Mouse (Mus musculus): ENCODE data around the gene Grrp1. TPM values are rescaled to one million over a fixed set of nuclear protein-coding genes. Genes with fewer than 3 reads are reported as not detected.
A peak's percentile ranks its signal among the peaks of the same experiment; 100 is the strongest.
"Not testable (repeated sequence)": the region's sequence is repeated elsewhere in the genome, so short reads cannot be mapped to it uniquely, and the experiment has no call there.

Gene Grrp1
- polyA plus RNA-seq, 1 experiment from 2014 or later = 9.5 TPM

DNA sequence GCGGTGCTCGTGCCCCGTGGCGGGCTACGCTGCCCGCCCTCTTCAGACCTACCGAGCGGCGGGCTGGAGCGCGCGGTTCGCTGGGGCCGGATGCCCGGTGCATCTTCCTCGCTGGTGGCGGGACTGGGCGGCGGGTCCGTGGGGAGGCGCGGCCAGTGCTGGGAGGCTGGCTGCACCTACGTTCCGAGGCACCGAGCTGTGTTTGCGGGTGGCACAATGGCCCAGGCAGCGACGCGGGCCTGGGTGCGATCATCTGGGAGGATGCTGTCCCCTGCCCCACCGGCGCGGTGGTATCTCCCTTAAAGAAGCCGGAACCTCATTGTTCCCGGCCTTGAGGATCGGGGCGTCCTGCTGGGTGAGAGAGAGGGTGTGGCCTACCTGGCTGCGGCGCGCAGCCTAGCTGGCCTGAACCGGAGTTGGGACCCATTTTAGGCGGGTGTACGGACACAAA lies 33.7 kb upstream of the Grrp1 start, which contains the start of gene Pdik1l:
Gene Pdik1l (minus strand): TSS at position 321 of the 451 bp plus-strand sequence.
- H3K27ac ChIP-seq (replicated peaks) = peak within 1 kb of the TSS; percentile 100
- peak within 1 kb of the TSS; percentile 95 for H3K4me3 ChIP-seq
- no peaks in the 10 kb centered on the region for H3K27me3 ChIP-seq (ENCODE audit: low read depth, poor library complexity, severe bottlenecking)
- under 1% methylated on average over 35 of the region's 43 CpGs for WGBS
- DNase-seq (ENCODE audit: low spot score) = peak; percentile 86
- peaks cover 29% of the 10 kb centered on the region for H3K4me1 ChIP-seq
- no peaks in the 10 kb centered on the region for H3K9me3 ChIP-seq (replicated peaks)
- peaks cover 25% of the 10 kb centered on the region for H3K36me3 ChIP-seq

DNA sequence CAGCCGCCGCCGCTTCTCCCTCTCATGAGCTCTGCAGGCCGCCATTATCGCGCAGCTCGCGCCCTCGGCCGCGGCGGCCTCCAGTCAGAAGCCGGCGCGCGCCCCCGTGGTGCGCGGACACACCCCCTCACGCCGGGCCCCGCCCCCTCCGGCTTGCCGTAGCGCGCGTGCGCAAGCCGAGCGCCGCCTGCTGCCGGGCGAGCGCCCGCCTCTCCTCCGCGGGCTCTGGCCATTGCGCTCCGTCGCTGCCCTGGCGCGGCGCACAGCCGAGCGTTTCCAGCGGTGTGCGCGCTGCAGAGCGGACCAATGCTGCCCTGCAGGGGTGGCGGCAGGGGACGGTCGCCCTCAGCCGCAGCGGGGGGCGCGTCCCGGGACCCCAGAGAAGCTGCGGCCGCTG lies 33.3 kb upstream of the Grrp1 start:
- peak; percentile 96 for DNase-seq (ENCODE audit: low spot score)
- WGBS = under 1% methylated on average over 59 of the region's 59 CpGs
- H3K27me3 ChIP-seq (ENCODE audit: low read depth, poor library complexity, severe bottlenecking) = no peaks in the 10 kb centered on the region
- peak overlapping the region; percentile 95 for H3K4me3 ChIP-seq
- H3K27ac ChIP-seq (replicated peaks) = peak overlapping the region; percentile 100
- peaks cover 29% of the 10 kb centered on the region for H3K4me1 ChIP-seq
- H3K9me3 ChIP-seq (replicated peaks) = no peaks in the 10 kb centered on the region
- peaks cover 29% of the 10 kb centered on the region for H3K36me3 ChIP-seq

DNA sequence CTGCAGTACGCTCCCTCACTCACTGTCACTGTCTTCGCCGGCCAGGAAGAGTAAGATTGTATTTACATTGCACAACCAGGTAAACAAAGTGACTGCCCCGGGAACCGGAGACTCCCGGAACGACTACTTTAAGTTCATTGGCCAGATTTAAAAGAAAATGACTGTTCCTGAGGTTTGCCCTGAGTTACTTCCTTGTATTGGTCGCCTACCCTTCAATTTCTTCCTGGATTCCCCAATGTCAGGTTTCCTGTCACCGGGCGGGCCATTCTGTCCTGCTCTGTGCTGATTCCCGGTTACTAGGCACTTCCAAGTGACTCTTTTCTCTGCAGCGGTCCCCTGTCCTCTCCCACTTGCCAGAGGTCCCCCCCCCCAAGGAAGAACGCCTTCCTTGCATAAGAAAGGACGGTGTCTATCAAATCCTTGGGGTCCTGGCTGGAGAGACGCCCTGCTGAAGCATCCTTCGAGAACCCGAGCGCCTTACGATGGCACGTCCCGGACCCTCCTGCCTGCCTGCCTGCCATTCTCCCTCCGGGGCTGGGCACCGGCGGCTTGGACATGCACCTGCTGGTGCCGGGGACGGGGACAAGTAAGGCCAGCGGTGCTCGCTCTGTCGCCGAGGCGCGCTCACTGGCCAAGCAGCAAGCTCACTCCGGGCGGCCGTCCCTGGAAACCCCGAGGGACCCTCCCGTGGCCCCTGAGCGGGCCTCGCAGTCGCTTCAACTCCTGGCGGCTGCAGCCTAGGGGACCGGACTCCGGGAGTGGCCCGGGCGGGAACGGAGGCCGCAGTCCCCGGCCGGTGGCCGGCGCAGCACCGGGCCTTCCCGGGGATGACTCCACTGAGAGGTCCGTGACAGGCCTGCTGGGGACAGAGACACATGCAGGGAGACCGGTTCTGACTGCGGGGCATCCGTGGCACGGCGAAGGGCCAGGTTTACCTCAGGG lies 32.6 kb upstream of the Grrp1 start:
- 4% methylated on average over 59 of the region's 59 CpGs for WGBS
- DNase-seq (ENCODE audit: low spot score) = no peak

DNA sequence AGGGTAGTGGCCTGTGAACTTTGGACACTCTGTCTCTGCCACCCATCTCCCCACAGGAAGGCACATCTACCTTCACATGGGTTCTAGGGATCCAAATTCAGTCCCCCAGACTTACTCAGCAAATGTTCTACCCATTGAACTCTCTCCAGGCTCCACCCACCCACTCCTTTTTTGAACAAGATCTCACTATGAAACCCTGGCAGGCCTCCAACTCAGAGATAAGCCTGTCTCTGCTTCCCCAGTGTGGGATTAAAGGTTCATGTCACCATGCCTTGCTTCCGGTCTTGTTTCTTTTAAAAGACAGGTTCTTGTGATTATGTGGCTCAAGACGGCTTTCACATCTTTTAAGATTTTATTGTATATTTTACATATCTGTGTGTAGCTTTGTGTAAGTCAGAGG lies 31.0 kb upstream of the Grrp1 start:
- Histone ChIP-seq H3K36me3 (peaks cover 51% of the 10 kb centered on the region), H3K9me3 (replicated peaks) (no peaks in the 10 kb centered on the region), H3K27ac (replicated peaks) (no peak overlapping the region), H3K27me3 (ENCODE audit: low read depth, poor library complexity, severe bottlenecking) (no peaks in the 10 kb centered on the region), H3K4me3 (no peak overlapping the region), H3K4me1 (peaks cover 29% of the 10 kb centered on the region)
- DNase-seq (ENCODE audit: low spot score) = no peak
- 90% methylated on average over 2 of the region's 2 CpGs for WGBS

More for the DNA sequence above, 32.6 kb upstream of the Grrp1 start:
- peak overlapping the region; percentile 100 for H3K27ac ChIP-seq (replicated peaks)
- H3K4me3 ChIP-seq = peak overlapping the region; percentile 95
- no peaks in the 10 kb centered on the region for H3K9me3 ChIP-seq (replicated peaks)
- peaks cover 29% of the 10 kb centered on the region for H3K4me1 ChIP-seq
- no peaks in the 10 kb centered on the region for H3K27me3 ChIP-seq (ENCODE audit: low read depth, poor library complexity, severe bottlenecking)
- peaks cover 36% of the 10 kb centered on the region for H3K36me3 ChIP-seq

DNA sequence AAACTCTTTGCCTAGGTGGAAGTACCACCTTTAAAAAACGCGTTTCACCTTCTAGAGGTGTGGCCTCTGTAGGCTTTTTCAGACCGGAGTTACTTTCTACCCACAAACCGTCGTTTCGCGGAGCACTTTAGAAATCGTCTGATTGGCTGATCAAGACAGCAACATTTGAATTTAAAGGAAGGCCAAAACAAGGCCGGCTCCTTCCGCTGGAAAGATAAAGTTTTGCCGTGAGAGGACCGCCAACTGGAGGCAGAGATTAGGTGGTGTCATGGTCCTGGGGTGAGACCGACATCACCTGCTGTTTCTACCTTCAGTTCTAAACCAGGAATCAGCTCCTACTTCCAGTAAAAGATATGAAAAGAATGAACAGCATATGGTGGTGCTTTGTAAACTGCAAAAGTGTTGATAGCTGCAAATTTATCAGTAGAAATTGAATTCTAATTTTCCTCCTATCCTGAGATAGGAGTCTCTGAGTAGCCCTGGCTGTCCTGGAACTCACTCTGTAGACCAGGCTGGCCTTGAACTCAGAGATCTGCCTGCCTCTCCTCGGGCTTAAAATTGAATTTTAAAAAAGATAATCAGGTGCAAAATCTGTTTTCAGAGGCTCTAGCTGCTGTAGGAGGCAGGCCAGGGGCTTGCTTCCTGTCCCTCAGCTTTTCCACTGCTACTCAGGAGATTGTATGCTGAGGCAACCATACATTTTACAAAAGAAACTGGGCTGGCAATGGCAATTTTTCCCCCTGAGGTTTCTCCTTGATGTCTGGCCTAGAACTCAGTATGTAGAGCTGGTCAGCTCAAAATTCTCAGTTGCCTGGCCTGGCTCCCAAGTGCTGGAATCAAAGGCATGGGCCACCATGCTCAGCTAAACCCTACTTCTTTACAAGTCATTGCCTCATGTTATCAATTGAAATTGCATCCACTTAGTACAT lies 19.8 kb upstream of the Grrp1 start:
- H3K9me3 ChIP-seq (replicated peaks) = no peaks in the 10 kb centered on the region
- no peak for DNase-seq (ENCODE audit: low spot score)
- peaks cover 15% of the 10 kb centered on the region for H3K4me1 ChIP-seq
- no peak overlapping the region; the same call in 1 of the 2 replicates for H3K27ac ChIP-seq (replicated peaks)
- H3K27me3 ChIP-seq (ENCODE audit: low read depth, poor library complexity, severe bottlenecking) = no peaks in the 10 kb centered on the region
- H3K4me3 ChIP-seq = peak overlapping the region; percentile 19
- 5% methylated on average over 14 of the region's 14 CpGs for WGBS
- peaks cover 33% of the 10 kb centered on the region for H3K36me3 ChIP-seq

DNA sequence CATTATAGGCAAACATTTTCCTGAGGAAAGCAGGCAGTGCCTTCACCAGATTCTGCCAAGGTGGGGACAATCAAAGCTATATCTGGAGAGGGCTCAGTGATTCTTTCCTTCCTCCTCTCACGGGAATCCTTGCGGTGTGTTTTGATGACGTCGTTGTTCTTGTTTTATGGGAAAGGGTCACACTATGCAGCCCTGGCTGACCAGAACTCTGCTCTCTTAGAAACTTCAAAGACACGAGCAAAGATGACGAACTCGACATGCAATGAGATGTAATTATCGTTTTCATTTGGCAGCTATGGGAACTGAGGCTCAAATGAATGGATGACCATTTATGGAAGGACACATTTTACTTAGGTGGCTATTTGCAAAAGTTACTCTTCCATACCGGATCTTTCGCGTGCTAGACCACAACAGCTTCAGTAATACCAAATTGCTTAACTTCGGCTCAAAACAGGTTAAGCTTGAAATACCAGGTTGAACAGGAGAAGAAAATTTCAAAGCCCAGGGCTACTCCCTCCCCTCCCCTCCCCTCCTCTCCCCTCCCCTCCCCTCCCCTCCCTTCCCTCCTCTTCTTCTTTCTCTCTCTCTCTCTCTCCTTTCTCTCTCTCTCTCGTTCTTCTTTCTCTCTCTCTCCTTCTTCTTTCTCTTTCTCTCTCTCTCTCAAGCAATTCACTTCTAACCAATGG lies 19.0 kb upstream of the Grrp1 start:
- Histone ChIP-seq H3K27ac (replicated peaks) (no peak overlapping the region; the same call in 1 of the 2 replicates), H3K36me3 (peaks cover 25% of the 10 kb centered on the region), H3K9me3 (replicated peaks) (no peaks in the 10 kb centered on the region), H3K4me3 (peak overlapping the region; percentile 19), H3K4me1 (peaks cover 15% of the 10 kb centered on the region), H3K27me3 (ENCODE audit: low read depth, poor library complexity, severe bottlenecking) (no peaks in the 10 kb centered on the region)
- no peak for DNase-seq (ENCODE audit: low spot score)
- WGBS = 39% methylated on average over 13 of the region's 13 CpGs

DNA sequence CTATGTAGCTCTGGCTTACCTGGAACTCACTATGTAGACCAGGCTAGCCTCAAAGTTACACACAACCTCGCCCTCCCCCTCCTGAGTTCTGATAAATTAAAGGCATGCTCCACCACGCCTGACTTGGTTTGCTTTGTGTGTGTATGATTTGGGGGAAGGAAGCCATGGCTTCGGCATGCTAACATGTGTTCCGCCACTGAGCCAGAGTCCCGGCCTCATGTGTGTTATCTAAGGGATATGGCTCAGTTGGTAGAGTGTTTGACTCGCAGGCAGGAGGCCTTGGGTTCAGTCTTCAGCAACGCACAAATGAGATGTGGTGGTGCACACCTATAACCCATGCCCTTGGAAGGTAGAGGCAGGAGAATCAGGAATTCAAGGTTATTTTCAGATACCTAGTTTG lies 18.1 kb upstream of the Grrp1 start:
- Histone ChIP-seq H3K27ac (replicated peaks) (no peak overlapping the region), H3K4me3 (no peak overlapping the region), H3K36me3 (peaks cover 16% of the 10 kb centered on the region), H3K9me3 (replicated peaks) (no peaks in the 10 kb centered on the region), H3K27me3 (ENCODE audit: low read depth, poor library complexity, severe bottlenecking) (no peaks in the 10 kb centered on the region), H3K4me1 (peaks cover 15% of the 10 kb centered on the region)
- no peak for DNase-seq (ENCODE audit: low spot score)
- 86% methylated on average over 7 of the region's 7 CpGs for WGBS

DNA sequence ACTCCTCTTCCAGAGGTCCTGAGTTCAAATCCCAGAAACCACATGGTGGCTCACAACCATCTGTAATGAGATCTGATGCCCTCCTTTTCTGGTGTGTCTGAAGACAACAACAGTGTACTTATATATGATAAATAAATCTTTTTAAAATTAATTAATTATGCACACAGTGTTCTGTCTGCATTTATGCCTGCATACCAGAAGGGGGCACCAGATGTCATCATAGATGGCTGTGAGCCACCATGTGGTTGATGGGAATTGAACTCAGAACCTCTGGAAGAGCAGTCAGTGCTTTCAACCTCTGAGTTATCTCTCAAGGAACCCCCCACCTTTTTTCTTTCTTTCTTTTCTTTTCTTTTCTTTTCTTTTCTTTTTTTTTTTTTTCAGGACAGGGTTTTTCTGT lies 15.7 kb upstream of the Grrp1 start:
- H3K4me3 ChIP-seq; H3K27ac ChIP-seq (replicated peaks); DNase-seq (ENCODE audit: low spot score); H3K36me3 ChIP-seq; H3K9me3 ChIP-seq (replicated peaks); H3K27me3 ChIP-seq (ENCODE audit: low read depth, poor library complexity, severe bottlenecking): not testable (repeated sequence)
- peaks cover 15% of the 10 kb centered on the region for H3K4me1 ChIP-seq

DNA sequence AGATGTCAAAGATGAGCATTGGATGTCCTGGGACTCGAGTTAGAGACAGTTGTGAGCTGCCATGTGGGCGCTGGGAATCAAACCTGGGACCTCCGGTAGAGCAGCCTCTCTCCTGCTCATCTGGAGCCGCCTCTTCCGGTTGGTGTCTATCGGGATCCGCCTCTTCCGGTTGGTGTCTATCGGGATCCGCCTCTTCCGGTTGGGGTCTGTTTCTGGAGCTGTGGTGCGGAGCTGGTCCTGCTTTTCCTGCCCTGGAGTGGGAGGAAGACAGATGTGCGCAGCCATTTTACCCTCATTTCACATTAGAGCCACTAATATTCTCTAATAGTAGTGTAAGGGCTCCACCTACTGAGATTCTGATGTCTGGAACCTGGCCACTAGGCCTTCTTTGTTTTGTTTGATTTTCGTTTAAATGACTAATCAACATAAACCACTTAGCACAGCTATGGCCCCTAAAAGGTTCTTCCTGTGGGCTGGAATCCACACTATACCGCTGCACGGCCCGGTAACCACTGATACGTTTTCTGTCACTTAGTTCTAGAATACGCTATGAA lies 14.3 kb upstream of the Grrp1 start:
- H3K36me3 ChIP-seq = no peaks in the 10 kb centered on the region
- H3K4me1 ChIP-seq = peaks cover 9% of the 10 kb centered on the region
- 87% methylated on average over 19 of the region's 19 CpGs for WGBS
- H3K4me3 ChIP-seq = no peak overlapping the region
- H3K27me3 ChIP-seq (ENCODE audit: low read depth, poor library complexity, severe bottlenecking) = no peaks in the 10 kb centered on the region
- DNase-seq (ENCODE audit: low spot score) = no peak
- H3K9me3 ChIP-seq (replicated peaks) = no peaks in the 10 kb centered on the region
- no peak overlapping the region for H3K27ac ChIP-seq (replicated peaks)

DNA sequence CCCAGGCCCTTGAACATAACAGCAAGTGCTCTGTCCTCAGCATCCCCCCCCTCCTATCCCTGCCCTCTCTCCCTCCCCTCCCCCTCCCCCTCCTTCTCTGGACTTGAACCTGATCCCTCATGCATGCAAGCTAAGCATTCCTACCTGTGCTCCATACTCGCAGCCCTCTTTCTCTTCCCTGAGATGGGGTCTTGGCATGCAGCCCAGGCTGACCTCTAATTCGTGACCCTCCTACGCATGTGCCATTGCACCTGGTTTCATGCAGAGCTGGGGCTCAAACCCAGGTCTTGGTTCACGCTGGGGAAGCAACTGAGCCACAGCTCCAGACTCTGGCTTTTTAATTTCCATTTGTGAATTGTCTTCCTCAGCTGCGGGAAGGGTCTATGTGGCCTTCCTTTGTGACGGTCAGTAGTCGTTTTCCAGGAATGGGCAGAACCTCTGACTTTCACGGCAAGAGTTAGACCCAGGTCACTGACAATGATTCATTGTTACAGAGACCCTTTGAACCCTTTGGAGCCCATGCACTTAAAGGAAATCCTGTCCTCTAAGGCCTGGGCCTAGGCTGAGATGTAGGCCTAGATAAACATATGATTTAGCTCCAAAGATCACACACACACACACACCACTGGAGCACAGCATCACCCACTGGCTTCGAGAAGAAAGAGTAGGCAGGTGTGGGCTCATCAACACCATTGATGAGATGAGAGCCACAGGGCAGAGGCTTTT lies 12.1 kb upstream of the Grrp1 start:
- H3K9me3 ChIP-seq (replicated peaks) = no peaks in the 10 kb centered on the region
- H3K27ac ChIP-seq (replicated peaks) = no peak overlapping the region
- H3K36me3 ChIP-seq = no peaks in the 10 kb centered on the region
- no peak overlapping the region for H3K4me3 ChIP-seq
- H3K4me1 ChIP-seq = no peaks in the 10 kb centered on the region
- DNase-seq (ENCODE audit: low spot score) = no peak
- 77% methylated on average over 9 of the region's 9 CpGs for WGBS
- no peaks in the 10 kb centered on the region for H3K27me3 ChIP-seq (ENCODE audit: low read depth, poor library complexity, severe bottlenecking)

DNA sequence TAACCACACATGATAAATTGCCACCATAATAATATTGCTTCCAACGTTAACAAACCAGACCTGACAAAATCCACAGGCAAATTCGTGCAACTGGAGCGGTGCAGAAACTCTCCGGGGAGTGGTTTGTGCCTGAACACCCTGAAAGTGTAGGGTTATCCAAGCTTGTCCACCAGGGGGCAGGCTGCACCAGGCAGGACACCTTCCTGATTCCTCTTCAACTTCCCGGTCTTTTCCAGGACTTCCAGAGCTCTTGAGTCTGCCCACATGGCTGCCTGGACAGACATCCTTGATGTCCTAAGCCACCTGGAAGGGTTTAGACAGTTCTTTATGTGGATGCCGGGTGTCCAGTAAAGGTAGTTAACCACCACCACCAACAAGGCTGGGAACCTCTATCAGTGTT lies 9.3 kb upstream of the Grrp1 start:
- no peaks in the 10 kb centered on the region for H3K27me3 ChIP-seq (ENCODE audit: low read depth, poor library complexity, severe bottlenecking)
- H3K4me3 ChIP-seq = no peak overlapping the region
- DNase-seq (ENCODE audit: low spot score) = peak; percentile 59
- H3K27ac ChIP-seq (replicated peaks) = no peak overlapping the region
- H3K9me3 ChIP-seq (replicated peaks) = no peaks in the 10 kb centered on the region
- no peaks in the 10 kb centered on the region for H3K36me3 ChIP-seq
- WGBS = 36% methylated on average over 6 of the region's 6 CpGs
- H3K4me1 ChIP-seq = peaks cover 8% of the 10 kb centered on the region

Measured in midbrain, embryonic 10.5 days (tissue).